Mouse (Mus musculus) spleen, adult 2 months (tissue): ENCODE results near the gene Ptprn2.

ENCODE experiments used
- CTCF ChIP-seq: fragments of 200-500 bp; IDR thresholded peaks from 2 replicates; pipeline ENCODE4 v1.5.1; 2011; ENCODE audit warnings: mild to moderate bottlenecking, inconsistent platforms; ENCODE audit not compliant: insufficient read depth, insufficient read length, insufficient replicate concordance; ENCODE audit errors: extremely low read depth
- POLR2A ChIP-seq: fragments of 200-500 bp; IDR thresholded peaks from 2 replicates; pipeline ENCODE4 v1.6.1; 2011; ENCODE audit warnings: low read depth, low read length, inconsistent platforms

GRCm38 (mm10) chr12:117001546-117002148 lies 516.1 kb downstream of the Ptprn2 start:
- TF ChIP-seq POLR2A (no peak), CTCF (no peak)
